Mouse (Mus musculus) macrophage (primary cell): ENCODE measurements around the gene Acsbg2. TPM values are rescaled to one million over a fixed set of nuclear protein-coding genes. Genes with fewer than 3 reads are reported as not detected.

Experiments
- polyA plus RNA-seq: library from polyadenylated mRNA; stranded (reverse); fragments of 250-400 nt; gene quantifications from 3 replicates; pipeline ENCODE4 v1.2.4, GENCODE M21; 2018; ENCODE audit warnings: inconsistent platforms

The Acsbg2 gene
- polyA plus RNA-seq, 1 experiment from 2014 or later: not detected

Other genes with a start within 250 kb of the Acsbg2 start
- gene Lonp1, start 247.6 kb downstream of the Acsbg2 start, polyA plus RNA-seq: 25.9 to 34.1 TPM (median 32.5 TPM) in 3 replicates
- gene Catsperd, start 246.3 kb downstream of the Acsbg2 start, polyA plus RNA-seq: not detected in 3 replicates
- 29.0 to 44.8 TPM (median 40.5 TPM) in 3 replicates for gene Ranbp3, start 201.2 kb downstream of the Acsbg2 start, polyA plus RNA-seq
- gene Ndufa11, start 156.7 kb downstream of the Acsbg2 start, polyA plus RNA-seq: 42.6 to 135 TPM (median 106 TPM) in 3 replicates
- 4.5 to 9.8 TPM (median 5.3 TPM) in 3 replicates for gene Vmac, start 156.4 kb downstream of the Acsbg2 start, polyA plus RNA-seq
- not detected in 3 replicates for gene Nrtn, start 116.9 kb downstream of the Acsbg2 start, polyA plus RNA-seq
- 9.0 to 14.0 TPM (median 11.4 TPM) in 3 replicates for gene Dus3l, start 109.7 kb downstream of the Acsbg2 start, polyA plus RNA-seq
- gene Prr22, start 104.2 kb downstream of the Acsbg2 start, polyA plus RNA-seq: not detected in 3 replicates
- gene Rfx2, start 43.4 kb downstream of the Acsbg2 start, polyA plus RNA-seq: 0.11 TPM in 2 of 3 replicates, not detected in the other
- 0.07 TPM in 1 of 3 replicates, not detected in the others for gene 1700061G19Rik, start 1.0 kb upstream of the Acsbg2 start, polyA plus RNA-seq
- 12.6 to 16.0 TPM (median 13.0 TPM) in 3 replicates for gene Mllt1, start 61.0 kb upstream of the Acsbg2 start, polyA plus RNA-seq
- gene Acer1, start 107.7 kb upstream of the Acsbg2 start, polyA plus RNA-seq: not detected in 3 replicates
- gene Clpp, start 115.9 kb upstream of the Acsbg2 start, polyA plus RNA-seq: 20.0 to 37.4 TPM (median 21.4 TPM) in 3 replicates
- 3.6 to 20.7 TPM (median 11.8 TPM) in 3 replicates for gene Alkbh7, start 122.9 kb upstream of the Acsbg2 start, polyA plus RNA-seq
- gene Pspn, start 125.6 kb upstream of the Acsbg2 start, polyA plus RNA-seq: not detected in 3 replicates
- gene Gtf2f1, start 136.8 kb upstream of the Acsbg2 start, polyA plus RNA-seq: 63.3 to 154 TPM (median 75.9 TPM) in 3 replicates
- gene Gm17949, start 137.0 kb upstream of the Acsbg2 start, polyA plus RNA-seq: not detected in 3 replicates
- 33.8 to 48.2 TPM (median 45.0 TPM) in 3 replicates for gene Khsrp, start 157.1 kb upstream of the Acsbg2 start, polyA plus RNA-seq
- gene Slc25a41, start 167.2 kb upstream of the Acsbg2 start, polyA plus RNA-seq: not detected in 3 replicates
- gene Crb3, start 184.7 kb upstream of the Acsbg2 start, polyA plus RNA-seq: not detected in 3 replicates
- gene Slc25a23, start 185.4 kb upstream of the Acsbg2 start, polyA plus RNA-seq: 4.0 to 8.6 TPM (median 6.8 TPM) in 3 replicates
- gene Dennd1c, start 204.1 kb upstream of the Acsbg2 start, polyA plus RNA-seq: 14.1 to 26.5 TPM (median 15.7 TPM) in 3 replicates
- gene Tubb4a, start 213.3 kb upstream of the Acsbg2 start, polyA plus RNA-seq: 0.15 to 0.36 TPM (median 0.27 TPM) in 3 replicates
- 2.6 to 9.9 TPM (median 7.6 TPM) in 3 replicates for gene Tnfsf9, start 230.9 kb upstream of the Acsbg2 start, polyA plus RNA-seq